Mouse (Mus musculus): ENCODE results near the gene Slc17a5. TPM values are rescaled to one million over a fixed set of nuclear protein-coding genes. Genes with fewer than 3 reads are reported as not detected.

Slc17a5 gene
- total and polyA plus RNA-seq, 2 experiments, result 10.9 to 16.4 TPM

- no peak within 1 kb of the TSS for H3K9ac ChIP-seq (ENCODE audit: low read depth, low read length)
- peaks cover 12% of the 10 kb centered on the region for H3K27me3 ChIP-seq (ENCODE audit: control insufficient read depth, insufficient read depth, low read length)
- TF ChIP-seq CTCF (IDR thresholded peaks at IDR 0.05; ENCODE audit: low read depth, low read length) (no peak), POLR2A (IDR thresholded peaks at IDR 0.05; ENCODE audit: extremely low read depth, insufficient read depth, low read length) (no peak)
- no peak within 1 kb of the TSS for H3K27ac ChIP-seq (replicated peaks; ENCODE audit: insufficient read depth, low read depth, low read length)
- no peak for DNase-seq (ENCODE audit: extremely low read depth, low read depth, low spot score)
- no peaks in the 10 kb centered on the region for H3K79me2 ChIP-seq (ENCODE audit: control insufficient read depth, insufficient read depth, low read length)
- H3K36me3 ChIP-seq (ENCODE audit: control insufficient read depth, insufficient read depth, low read length), result no peaks in the 10 kb centered on the region
- peak within 1 kb of the TSS; percentile 19; the same call in 1 of the 2 replicates for H3K4me3 ChIP-seq (ENCODE audit: insufficient read depth, low read depth, low read length)
- H3K4me1 ChIP-seq (ENCODE audit: control insufficient read depth, insufficient read depth, low read length), result no peaks in the 10 kb centered on the region
- 2% methylated on average over 43 of the region's 43 CpGs for WGBS
These were observed 27.7 kb upstream of the Slc17a5 start, which contains the start of gene Cd109 for GRCm38 (mm10) chr9:78615401-78616021. TSS of gene Cd109 (plus strand) at chr9:78615546.

- Histone ChIP-seq H3K27ac (replicated peaks; ENCODE audit: insufficient read depth, low read depth, low read length) (no peak overlapping the region), H3K9ac (ENCODE audit: low read depth, low read length) (no peak overlapping the region), H3K4me1 (ENCODE audit: control insufficient read depth, insufficient read depth, low read length) (no peaks in the 10 kb centered on the region), H3K4me3 (ENCODE audit: insufficient read depth, low read depth, low read length) (no peak overlapping the region), H3K27me3 (ENCODE audit: control insufficient read depth, insufficient read depth, low read length) (peaks cover 12% of the 10 kb centered on the region), H3K79me2 (ENCODE audit: control insufficient read depth, insufficient read depth, low read length) (no peaks in the 10 kb centered on the region), H3K36me3 (ENCODE audit: control insufficient read depth, insufficient read depth, low read length) (no peaks in the 10 kb centered on the region)
- no peak for DNase-seq (ENCODE audit: extremely low read depth, low read depth, low spot score)
- no peak for TF ChIP-seq POLR2A (IDR thresholded peaks at IDR 0.05; ENCODE audit: extremely low read depth, insufficient read depth, low read length)
- no peak for TF ChIP-seq CTCF (IDR thresholded peaks at IDR 0.05; ENCODE audit: low read depth, low read length)
- WGBS, result 54% methylated on average over 6 of the region's 6 CpGs
These were observed 26.4 kb upstream of the Slc17a5 start for GRCm38 (mm10) chr9:78614201-78614600.

GRCm38 (mm10) chr9:78601046-78601730, 13.3 kb upstream of the Slc17a5 start:
- no peak for TF ChIP-seq POLR2A (IDR thresholded peaks at IDR 0.05; ENCODE audit: extremely low read depth, insufficient read depth, low read length)
- TF ChIP-seq CTCF (IDR thresholded peaks at IDR 0.05; ENCODE audit: low read depth, low read length), result peak; percentile 40
- Histone ChIP-seq H3K27ac (replicated peaks; ENCODE audit: insufficient read depth, low read depth, low read length) (no peak overlapping the region), H3K36me3 (ENCODE audit: control insufficient read depth, insufficient read depth, low read length) (no peaks in the 10 kb centered on the region), H3K27me3 (ENCODE audit: control insufficient read depth, insufficient read depth, low read length) (no peaks in the 10 kb centered on the region), H3K9ac (ENCODE audit: low read depth, low read length) (no peak overlapping the region), H3K79me2 (ENCODE audit: control insufficient read depth, insufficient read depth, low read length) (no peaks in the 10 kb centered on the region), H3K4me3 (ENCODE audit: insufficient read depth, low read depth, low read length) (no peak overlapping the region), H3K4me1 (ENCODE audit: control insufficient read depth, insufficient read depth, low read length) (no peaks in the 10 kb centered on the region)
- DNase-seq (ENCODE audit: extremely low read depth, low read depth, low spot score), result no peak
- WGBS, result 77% methylated on average over 4 of the region's 4 CpGs

- no peak for DNase-seq (ENCODE audit: extremely low read depth, low read depth, low spot score)
- H3K27ac ChIP-seq (replicated peaks; ENCODE audit: insufficient read depth, low read depth, low read length), result no peak overlapping the region
- H3K4me3 ChIP-seq (ENCODE audit: insufficient read depth, low read depth, low read length), result no peak overlapping the region
- H3K27me3 ChIP-seq (ENCODE audit: control insufficient read depth, insufficient read depth, low read length), result no peaks in the 10 kb centered on the region
- H3K36me3 ChIP-seq (ENCODE audit: control insufficient read depth, insufficient read depth, low read length), result no peaks in the 10 kb centered on the region
- H3K9ac ChIP-seq (ENCODE audit: low read depth, low read length), result no peak overlapping the region
- H3K79me2 ChIP-seq (ENCODE audit: control insufficient read depth, insufficient read depth, low read length), result no peaks in the 10 kb centered on the region
- TF ChIP-seq CTCF (IDR thresholded peaks at IDR 0.05; ENCODE audit: low read depth, low read length) (no peak), POLR2A (IDR thresholded peaks at IDR 0.05; ENCODE audit: extremely low read depth, insufficient read depth, low read length) (no peak)
- H3K4me1 ChIP-seq (ENCODE audit: control insufficient read depth, insufficient read depth, low read length), result no peaks in the 10 kb centered on the region
- WGBS, result 78% methylated on average over 5 of the region's 5 CpGs
These were observed 12.1 kb upstream of the Slc17a5 start for GRCm38 (mm10) chr9:78599927-78600326.

- Histone ChIP-seq H3K9ac (ENCODE audit: low read depth, low read length) (no peak overlapping the region), H3K36me3 (ENCODE audit: control insufficient read depth, insufficient read depth, low read length) (no peaks in the 10 kb centered on the region), H3K27ac (replicated peaks; ENCODE audit: insufficient read depth, low read depth, low read length) (no peak overlapping the region), H3K4me1 (ENCODE audit: control insufficient read depth, insufficient read depth, low read length) (no peaks in the 10 kb centered on the region), H3K79me2 (ENCODE audit: control insufficient read depth, insufficient read depth, low read length) (no peaks in the 10 kb centered on the region), H3K27me3 (ENCODE audit: control insufficient read depth, insufficient read depth, low read length) (no peaks in the 10 kb centered on the region), H3K4me3 (ENCODE audit: insufficient read depth, low read depth, low read length) (no peak overlapping the region)
- peak; percentile 24 for DNase-seq (ENCODE audit: extremely low read depth, low read depth, low spot score)
- WGBS, result 5% methylated on average over 5 of the region's 5 CpGs
- no peak for TF ChIP-seq POLR2A (IDR thresholded peaks at IDR 0.05; ENCODE audit: extremely low read depth, insufficient read depth, low read length)
- TF ChIP-seq CTCF (IDR thresholded peaks at IDR 0.05; ENCODE audit: low read depth, low read length), result peak; percentile 71; the same call in 1 of the 2 replicates
These were observed 9.0 kb upstream of the Slc17a5 start for GRCm38 (mm10) chr9:78596834-78597233.
